Mouse (Mus musculus) cerebellum, postnatal 36 days (tissue): ENCODE measurements at regions not wholly inside any gene's neighbourhood (a gene's known extent, or its start where the extent isn't known, plus 50 kb on each side); places are given as distances from the start of the nearest gene placed in this dataset.
A peak's percentile ranks its signal among the peaks of the same experiment; 100 is the strongest.
"Not testable (repeated sequence)": the region's sequence is repeated elsewhere in the genome, so short reads cannot be mapped to it uniquely, and the experiment has no call there.

ENCODE experiments used
- DNase-seq, 2 experiments: peaks; one replicate each; pipeline ENCODE4 v3.0.0; 2021 to 2022; ENCODE audit warnings: mixed read lengths in 2 of 2

GRCm38 (mm10) chr2:48315306-48315705 lies 498.6 kb upstream of the Acvr2a start:
- DNase-seq = no peak

GRCm38 (mm10) chr2:48316180-48316889 lies 497.6 kb upstream of the Acvr2a start:
- no peak for DNase-seq

- peak; percentile 29 to 33 for DNase-seq
These were observed 496.1 kb upstream of the Acvr2a start for GRCm38 (mm10) chr2:48317821-48318220.

GRCm38 (mm10) chr2:48318384-48319030 lies 495.4 kb upstream of the Acvr2a start:
- no peak for DNase-seq

GRCm38 (mm10) chr2:48321471-48321870 lies 492.4 kb upstream of the Acvr2a start:
- no peak for DNase-seq

GRCm38 (mm10) chr2:48322278-48322677 lies 491.6 kb upstream of the Acvr2a start:
- DNase-seq = no peak

GRCm38 (mm10) chr2:48328204-48328603 lies 485.7 kb upstream of the Acvr2a start:
- DNase-seq = no peak

- no peak for DNase-seq
These were observed 481.1 kb upstream of the Acvr2a start for GRCm38 (mm10) chr2:48332783-48333182.

GRCm38 (mm10) chr2:48348021-48348420 lies 465.9 kb upstream of the Acvr2a start:
- DNase-seq = no peak

- no peak for DNase-seq
These were observed 464.1 kb upstream of the Acvr2a start for GRCm38 (mm10) chr2:48349794-48350193.

- DNase-seq = no peak
These were observed 463.7 kb upstream of the Acvr2a start for GRCm38 (mm10) chr2:48350206-48350605.

- DNase-seq = not testable (repeated sequence)
These were observed 442.3 kb upstream of the Acvr2a start for GRCm38 (mm10) chr2:48371572-48371971.

GRCm38 (mm10) chr2:48373086-48373485 lies 440.8 kb upstream of the Acvr2a start:
- no peak for DNase-seq

- no peak for DNase-seq
These were observed 439.6 kb upstream of the Acvr2a start for GRCm38 (mm10) chr2:48374302-48374701.

- no peak for DNase-seq
These were observed 435.7 kb upstream of the Acvr2a start for GRCm38 (mm10) chr2:48378160-48378559.

GRCm38 (mm10) chr2:48378749-48379148 lies 435.2 kb upstream of the Acvr2a start:
- DNase-seq = no peak

GRCm38 (mm10) chr2:48380140-48380539 lies 433.8 kb upstream of the Acvr2a start:
- no peak for DNase-seq

- no peak for DNase-seq
These were observed 433.1 kb upstream of the Acvr2a start for GRCm38 (mm10) chr2:48380786-48381185.

- DNase-seq = no peak
These were observed 432.3 kb upstream of the Acvr2a start for GRCm38 (mm10) chr2:48381481-48382075.

GRCm38 (mm10) chr2:48398504-48398903 lies 415.4 kb upstream of the Acvr2a start:
- DNase-seq = no peak

- DNase-seq = no peak
These were observed 414.7 kb upstream of the Acvr2a start for GRCm38 (mm10) chr2:48399191-48399590.

GRCm38 (mm10) chr2:48402813-48403212 lies 411.1 kb upstream of the Acvr2a start:
- no peak for DNase-seq

GRCm38 (mm10) chr2:48404460-48404859 lies 409.4 kb upstream of the Acvr2a start:
- DNase-seq = no peak

- peak in 1 of 2 experiments; percentile 3 for DNase-seq
These were observed 406.0 kb upstream of the Acvr2a start for GRCm38 (mm10) chr2:48407876-48408275.
